Mouse (Mus musculus): ENCODE results near the gene Pex10.

GRCm38 (mm10) chr4:155024170-155025010 is 42.4 kb upstream of the Pex10 start:
- TF ChIP-seq CTCF (IDR thresholded peaks at IDR 0.05; ENCODE audit: low read depth, low read length) (no peak), POLR2A (IDR thresholded peaks at IDR 0.05; ENCODE audit: borderline replicate concordance, low read depth, low read length) (no peak)

Data from bone marrow macrophage, adult 2 months (primary cell).